Mouse (Mus musculus) C2C12 (cell line): Measurements from ENCODE around the gene Bbs12. TPM values are rescaled to one million over a fixed set of nuclear protein-coding genes. Genes with fewer than 3 reads are reported as not detected.

Source experiments
- H3K27me3 ChIP-seq: one replicate; pipeline ENCODE4 v1.6.1; 2011; ENCODE audit not compliant: control insufficient read depth, insufficient read depth, insufficient read length
- H3K36me3 ChIP-seq: one replicate; pipeline ENCODE4 v1.6.1; 2011; ENCODE audit not compliant: control insufficient read depth, insufficient read depth
- H3K4me3 ChIP-seq: one replicate; pipeline ENCODE4 v1.5.1; 2011; ENCODE audit warnings: mild to moderate bottlenecking, control low read depth; ENCODE audit not compliant: poor library complexity, insufficient read depth, severe bottlenecking
- H3K79me2 ChIP-seq: one replicate; pipeline ENCODE4 v1.6.1; 2011; ENCODE audit not compliant: control insufficient read depth, insufficient read depth
- H3K79me3 ChIP-seq: one replicate; pipeline ENCODE4 v1.6.1; 2011; ENCODE audit warnings: low read depth, control low read depth
- H3ac ChIP-seq: one replicate; pipeline ENCODE3; 2011; ENCODE audit warnings: low read depth; ENCODE audit not compliant: control insufficient read depth, insufficient read length
- CEBPB ChIP-seq: IDR thresholded peaks from one replicate; pipeline ENCODE4 v1.6.1; 2011; ENCODE audit warnings: low read depth, mild to moderate bottlenecking, control low read depth, moderate library complexity
- CTCF ChIP-seq: IDR thresholded peaks from one replicate; pipeline ENCODE4 v1.5.1; 2011; ENCODE audit not compliant: control insufficient read depth, insufficient read depth, insufficient read length
- FOSL1 ChIP-seq: IDR thresholded peaks from one replicate; pipeline ENCODE4 v1.8.0; 2011; ENCODE audit warnings: mild to moderate bottlenecking, low read length; ENCODE audit not compliant: poor library complexity, insufficient read depth, severe bottlenecking
- MAX ChIP-seq: IDR thresholded peaks from one replicate; pipeline ENCODE4 v1.6.1; 2011; ENCODE audit warnings: mild to moderate bottlenecking, control low read depth
- MYOD1 ChIP-seq: IDR thresholded peaks from one replicate; pipeline ENCODE4 v1.6.1; 2011; ENCODE audit warnings: low read depth; ENCODE audit not compliant: control insufficient read depth, insufficient read length
- MYOG ChIP-seq: IDR thresholded peaks from one replicate; pipeline ENCODE4 v1.6.1; 2011; ENCODE audit not compliant: control insufficient read depth, insufficient read length; ENCODE audit errors: extremely low read depth
- USF1 ChIP-seq: IDR thresholded peaks from one replicate; pipeline ENCODE4 v1.6.1; 2011; ENCODE audit warnings: low read depth, mild to moderate bottlenecking, control low read depth, moderate library complexity
- polyA plus RNA-seq: library from polyadenylated mRNA; unstranded; fragments of >200 nt; fragmentation: generic; extraction: Trizol; gene quantifications from one replicate; pipeline ENCODE4 v1.2.1, GENCODE M21; 2012; ENCODE audit warnings: missing spikeins

Bbs12 gene
- polyA plus RNA-seq, 1 experiment = 2.8 TPM

GRCm38 (mm10) chr3:37360729-37361128 lies 48.4 kb downstream of the Bbs12 start:
- TF ChIP-seq USF1 (no peak), MYOD1 (no peak), FOSL1 (no peak), MAX (no peak), CTCF (no peak)
- Histone ChIP-seq H3ac (peak overlapping the region; percentile 39), H3K36me3 (no peaks in the 10 kb centered on the region), H3K27me3 (no peaks in the 10 kb centered on the region), H3K4me3 (no peak overlapping the region), H3K79me3 (peaks cover 2% of the 10 kb centered on the region), H3K79me2 (no peaks in the 10 kb centered on the region)

DNA sequence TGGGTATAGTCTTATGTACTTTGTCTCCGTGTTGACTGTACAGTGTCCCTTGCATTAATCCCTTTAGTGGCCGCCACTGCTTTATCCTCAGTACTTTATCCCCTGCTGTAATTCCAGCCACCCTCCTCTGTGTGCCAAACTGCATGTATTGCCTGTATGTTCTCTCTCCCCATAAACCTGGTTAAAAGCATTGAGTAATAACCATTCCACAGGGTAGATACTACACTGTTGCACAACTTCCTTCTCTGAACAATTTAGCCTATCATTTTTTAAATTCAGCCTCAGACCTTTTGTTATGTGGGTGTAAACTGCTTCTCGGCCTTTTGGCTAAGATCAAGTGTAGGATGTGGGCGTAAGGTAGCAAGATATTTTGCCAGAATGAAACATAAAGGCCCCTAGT lies 52.8 kb downstream of the Bbs12 start:
- no peak for TF ChIP-seq MYOG
- no peak for TF ChIP-seq MYOD1
- no peak for TF ChIP-seq USF1
- TF ChIP-seq FOSL1 = no peak
- no peak for TF ChIP-seq MAX
- no peak for TF ChIP-seq CTCF
- no peak for TF ChIP-seq CEBPB
- no peaks in the 10 kb centered on the region for H3K27me3 ChIP-seq
- H3K79me3 ChIP-seq = peaks cover 2% of the 10 kb centered on the region
- H3K79me2 ChIP-seq = no peaks in the 10 kb centered on the region
- no peak overlapping the region for H3K4me3 ChIP-seq
- H3ac ChIP-seq = no peak overlapping the region
- H3K36me3 ChIP-seq = no peaks in the 10 kb centered on the region

- H3K27me3 ChIP-seq = no peaks in the 10 kb centered on the region
- TF ChIP-seq CEBPB (no peak), CTCF (no peak), MYOD1 (no peak), MYOG (no peak), MAX (no peak), USF1 (no peak), FOSL1 (no peak)
- H3ac ChIP-seq = no peak overlapping the region
- no peaks in the 10 kb centered on the region for H3K79me2 ChIP-seq
- no peaks in the 10 kb centered on the region for H3K36me3 ChIP-seq
- peaks cover 2% of the 10 kb centered on the region for H3K79me3 ChIP-seq
- no peak overlapping the region for H3K4me3 ChIP-seq
These were observed 53.6 kb downstream of the Bbs12 start for GRCm38 (mm10) chr3:37365976-37366375.

- TF ChIP-seq FOSL1 = no peak
- no peak for TF ChIP-seq MAX
- no peak for TF ChIP-seq MYOD1
- TF ChIP-seq USF1 = no peak
- no peak for TF ChIP-seq CTCF
- TF ChIP-seq MYOG = no peak
- TF ChIP-seq CEBPB = no peak
- peaks cover 2% of the 10 kb centered on the region for H3K79me3 ChIP-seq
- H3K4me3 ChIP-seq = no peak overlapping the region
- H3K27me3 ChIP-seq = no peaks in the 10 kb centered on the region
- no peak overlapping the region for H3ac ChIP-seq
- H3K79me2 ChIP-seq = no peaks in the 10 kb centered on the region
- H3K36me3 ChIP-seq = no peaks in the 10 kb centered on the region
These were observed 54.2 kb downstream of the Bbs12 start for GRCm38 (mm10) chr3:37366381-37367053.

DNA sequence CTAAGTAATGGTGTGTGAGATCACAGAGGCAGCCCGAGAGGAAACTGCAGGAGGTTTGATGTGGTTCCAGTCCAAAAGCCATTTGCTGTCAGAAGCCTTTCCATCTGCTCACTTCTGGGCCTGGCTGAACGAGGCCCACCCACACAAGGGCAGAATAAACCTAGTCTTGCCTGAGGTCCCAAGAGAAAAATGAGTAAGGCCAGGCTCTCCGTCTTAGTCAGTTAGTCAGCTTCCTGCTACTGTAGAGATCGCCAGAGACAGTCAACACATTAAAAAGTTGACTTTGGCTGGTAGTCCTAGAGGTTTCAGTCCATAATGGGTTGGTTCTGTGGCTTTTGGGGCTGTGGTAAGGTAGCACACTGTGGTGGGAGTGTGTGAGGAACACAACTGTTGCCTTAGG lies 58.1 kb downstream of the Bbs12 start:
- TF ChIP-seq MAX (peak; percentile 19), MYOD1 (no peak)
- no peak overlapping the region for H3ac ChIP-seq
- H3K27me3 ChIP-seq = no peaks in the 10 kb centered on the region
- no peak overlapping the region for H3K4me3 ChIP-seq
- H3K36me3 ChIP-seq = no peaks in the 10 kb centered on the region
- H3K79me3 ChIP-seq = no peaks in the 10 kb centered on the region
- no peaks in the 10 kb centered on the region for H3K79me2 ChIP-seq

Other genes starting within 250 kb of the Bbs12 start
- gene Adad1, start 249.0 kb upstream of the Bbs12 start, polyA plus RNA-seq = not detected
- not detected for gene Il2, start 186.6 kb upstream of the Bbs12 start, polyA plus RNA-seq
- not detected for gene Il21, start 79.9 kb upstream of the Bbs12 start, polyA plus RNA-seq
- 0.75 TPM for gene Cetn4, start 154 bp downstream of the Bbs12 start, polyA plus RNA-seq
- 0.49 TPM for gene Fgf2, start 35.8 kb downstream of the Bbs12 start, polyA plus RNA-seq
- 19.6 TPM for gene Spata5, start 107.3 kb downstream of the Bbs12 start, polyA plus RNA-seq
- gene Nudt6, start 107.7 kb downstream of the Bbs12 start, polyA plus RNA-seq = 8.4 TPM